Mouse (Mus musculus): Measurements from ENCODE around the gene Cacna2d3.

DNA sequence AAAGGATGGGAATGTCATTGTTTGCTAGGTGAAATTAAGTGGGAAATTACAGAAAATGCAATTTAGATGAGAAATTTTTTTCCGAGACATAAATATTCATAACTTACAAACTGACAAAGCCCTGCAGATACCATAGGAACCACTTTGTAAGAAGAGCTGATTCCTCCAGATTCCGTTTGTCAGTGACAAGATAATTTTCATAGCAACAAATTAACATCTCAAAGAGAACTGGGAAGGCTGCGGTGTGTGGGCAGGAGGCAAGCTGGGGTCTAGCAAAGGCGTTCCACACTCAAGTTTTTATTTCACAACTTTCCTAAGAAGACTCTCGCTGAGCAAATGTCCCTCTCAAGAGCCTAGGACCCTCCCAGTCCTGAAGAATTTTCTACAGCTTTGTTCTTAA, 71.1 kb downstream of the Cacna2d3 start:
- no peak for TF ChIP-seq CTCF (IDR thresholded peaks at IDR 0.05; ENCODE audit: low read depth)
- no peak for TF ChIP-seq EP300 (IDR thresholded peaks at IDR 0.05; ENCODE audit: low read depth)

Measured in liver, embryonic 14.5 days (tissue).